ENCODE assay signal across 9 mouse cellular contexts in genomic region chr13:34462808-34463511, GRCm38 (mm10).
DNase-seq lines count a peak whose midpoint lies in the region; ATAC-seq and TF ChIP-seq lines count a peak whose summit lies in the region.
"Had no signal": no experiment of that assay in that cellular context is flagged by ENCODE, and none has a peak within 500 bp of the region (broad histone marks: within the 10 kb centered on the region; RNA-seq: fewer than 3 reads in every experiment).

No protein-coding gene starts in this region.

- peak; percentile 85 for ATAC-seq in embryonic facial prominence, embryonic 14.5 days (ENCODE audit: low read depth)
- ATAC-seq in liver, postnatal 0 days: peak; percentile 93

- peaks cover 11% of the 10 kb centered on the region; the same call in 1 of the 2 replicates for H3K4me1 ChIP-seq in embryonic facial prominence, embryonic 14.5 days (ENCODE audit: control insufficient read depth, insufficient read depth, low read length)
- peaks cover 21% of the 10 kb centered on the region for H3K4me1 ChIP-seq in liver, postnatal 0 days (ENCODE audit: insufficient read depth)

- no peak overlapping the region for H3K4me3 ChIP-seq in embryonic facial prominence, embryonic 14.5 days (ENCODE audit: low read depth, low read length)
- no peak overlapping the region for H3K4me3 ChIP-seq in liver, postnatal 0 days (ENCODE audit: low read depth, low read length)
- H3K4me3 ChIP-seq: embryonic facial prominence, embryonic 13.5 days had no signal

- no peak overlapping the region for H3K9ac ChIP-seq in embryonic facial prominence, embryonic 14.5 days (ENCODE audit: low read depth, low read length)
- H3K9ac ChIP-seq in liver, postnatal 0 days (replicated peaks): 0 out of 2 replicates have a peak overlapping the region, but pooled peaks have one; percentile 32
- H3K9ac ChIP-seq: embryonic facial prominence, embryonic 13.5 days had no signal

- peak; percentile 11 to 16 for DNase-seq in layer of hippocampus, postnatal 14 days (ENCODE audit: low spot score in 2 of 2)
- DNase-seq in layer of hippocampus, adult 9-10 months (ENCODE audit: low spot score): no peak
- DNase-seq in embryonic facial prominence, embryonic 14.5 days (ENCODE audit: low spot score): peak; percentile 85
- DNase-seq in kidney, adult 18-20 months: peak; percentile 57
- peak; percentile 56 for DNase-seq in liver, postnatal 0 days
- no peak for DNase-seq in adrenal gland, postnatal 10 days
- no peak for DNase-seq in cerebellum, adult 8-10 months
- DNase-seq in lung, postnatal 4 days: no peak

- no peaks in the 10 kb centered on the region for H3K27me3 ChIP-seq in embryonic facial prominence, embryonic 14.5 days (replicated peaks; ENCODE audit: control insufficient read depth, insufficient read depth, low read length)
- no peaks in the 10 kb centered on the region for H3K27me3 ChIP-seq in liver, postnatal 0 days (ENCODE audit: insufficient read depth, low read length)
- H3K27me3 ChIP-seq: embryonic facial prominence, embryonic 13.5 days had no signal

- H3K36me3 ChIP-seq in embryonic facial prominence, embryonic 14.5 days (ENCODE audit: control insufficient read depth, insufficient read depth, low read length): no peaks in the 10 kb centered on the region
- no peaks in the 10 kb centered on the region for H3K36me3 ChIP-seq in liver, postnatal 0 days (replicated peaks; ENCODE audit: insufficient read depth, low read length)
- H3K36me3 ChIP-seq: embryonic facial prominence, embryonic 13.5 days had no signal

- 32% methylated on average over 2 of the region's 2 CpGs for WGBS in embryonic facial prominence, embryonic 14.5 days
- WGBS in liver, postnatal 0 days (ENCODE audit: insufficient replicate concordance): 23% methylated on average over 2 of the region's 2 CpGs

- no peak overlapping the region for H3K4me2 ChIP-seq in embryonic facial prominence, embryonic 14.5 days (ENCODE audit: low read depth, low read length)
- no peak overlapping the region for H3K4me2 ChIP-seq in liver, postnatal 0 days (ENCODE audit: low read depth, low read length)
- H3K4me2 ChIP-seq: embryonic facial prominence, embryonic 13.5 days had no signal

- TF ChIP-seq EP300 in liver, postnatal 0 days (IDR thresholded peaks at IDR 0.05; ENCODE audit: low read depth): peak; percentile 68; the same call in 1 of the 2 replicates

- peak overlapping the region; percentile 30 for H3K27ac ChIP-seq in embryonic facial prominence, embryonic 14.5 days (replicated peaks; ENCODE audit: low read depth, low read length)
- H3K27ac ChIP-seq in liver, postnatal 0 days (ENCODE audit: low read depth): peak overlapping the region; percentile 87
- H3K27ac ChIP-seq: embryonic facial prominence, embryonic 13.5 days had no signal

- TF ChIP-seq CTCF in liver, postnatal 0 days (IDR thresholded peaks at IDR 0.05; ENCODE audit: low read depth): no peak

- no peaks in the 10 kb centered on the region for H3K9me3 ChIP-seq in embryonic facial prominence, embryonic 14.5 days (ENCODE audit: control insufficient read depth, low read length)
- H3K9me3 ChIP-seq in liver, postnatal 0 days (ENCODE audit: low read length): no peaks in the 10 kb centered on the region
- H3K9me3 ChIP-seq: embryonic facial prominence, embryonic 13.5 days had no signal

Comparison
In these comparisons a context has a peak if more than half of its experiments do, and no peak if none do; other contexts are left out.
1. DNase-seq: peak in layer of hippocampus, postnatal 14 days (2 of 2), embryonic facial prominence, embryonic 14.5 days (single experiment), kidney, adult 18-20 months (single experiment) and liver, postnatal 0 days (single experiment); none in layer of hippocampus, adult 9-10 months (single experiment), adrenal gland, postnatal 10 days (single experiment), cerebellum, adult 8-10 months (single experiment) and lung, postnatal 4 days (0 of 2).